Mouse (Mus musculus) CD4-positive, CD25-positive, alpha-beta regulatory T cell, adult 4 months (primary cell): ENCODE data around the gene Tssk4. TPM values are rescaled to one million over a fixed set of nuclear protein-coding genes. Genes with fewer than 3 reads are reported as not detected.

Experiments
- ATAC-seq: one replicate; pipeline ENCODE4 v1.8.0; 2017
- polyA plus RNA-seq, 2 experiments: library from polyadenylated mRNA; unstranded; fragments of 100-300 nt; shearing (Covaris generic); gene quantifications; one replicate each; pipeline ENCODE4 v1.2.1; 2017

The Tssk4 gene
- polyA plus RNA-seq = 1 to 10 TPM in 1 of 2 experiments, under 1 TPM in 1; 0.69 to 1.3 TPM

GRCm38 (mm10) chr14:55649884-55650283, at the start of gene Tssk4:
Gene Tssk4 (plus strand): TSS chr14:55650184.
- no peak for ATAC-seq

- no peak for ATAC-seq
Observed at GRCm38 (mm10) chr14:55603271-55603632, 46.7 kb upstream of the Tssk4 start, which contains the start of gene Irf9. Gene Irf9 (plus strand): TSS chr14:55603571.

- peak; percentile 96 for ATAC-seq
Observed at GRCm38 (mm10) chr14:55603633-55604576, 46.1 kb upstream of the Tssk4 start.

- ATAC-seq = no peak
Observed at GRCm38 (mm10) chr14:55604823-55605222, 45.2 kb upstream of the Tssk4 start.

- no peak for ATAC-seq
Observed at GRCm38 (mm10) chr14:55605743-55606459, 44.1 kb upstream of the Tssk4 start.

GRCm38 (mm10) chr14:55608339-55608738, 41.6 kb upstream of the Tssk4 start:
- no peak for ATAC-seq

- no peak for ATAC-seq
Observed at GRCm38 (mm10) chr14:55613346-55613745, 36.6 kb upstream of the Tssk4 start.

- ATAC-seq = no peak
Observed at GRCm38 (mm10) chr14:55614565-55615178, 35.3 kb upstream of the Tssk4 start.

GRCm38 (mm10) chr14:55615876-55616275, 34.1 kb upstream of the Tssk4 start:
- ATAC-seq = no peak

- ATAC-seq = no peak
Observed at GRCm38 (mm10) chr14:55616844-55617243, 33.1 kb upstream of the Tssk4 start.

GRCm38 (mm10) chr14:55617822-55618221, 32.2 kb upstream of the Tssk4 start, which contains the start of gene Rec8:
Gene Rec8 (plus strand): TSS chr14:55618037.
- ATAC-seq = peak; percentile 92

- ATAC-seq = peak; percentile 27
Observed at GRCm38 (mm10) chr14:55618486-55619195, 31.3 kb upstream of the Tssk4 start.

GRCm38 (mm10) chr14:55628077-55628827, 21.7 kb upstream of the Tssk4 start:
- no peak for ATAC-seq

- peak; percentile 80 for ATAC-seq
Observed at GRCm38 (mm10) chr14:55629312-55629711, 20.7 kb upstream of the Tssk4 start.

GRCm38 (mm10) chr14:55634874-55635522, 15.0 kb upstream of the Tssk4 start:
- peak; percentile 6 for ATAC-seq

- peak; percentile 99 for ATAC-seq
Observed at GRCm38 (mm10) chr14:55635523-55636007, 14.4 kb upstream of the Tssk4 start, which contains the start of gene Ipo4. Gene Ipo4 (minus strand): TSS chr14:55635957.

- ATAC-seq = no peak
Observed at GRCm38 (mm10) chr14:55637795-55638194, 12.2 kb upstream of the Tssk4 start, which contains the start of gene Gm49378. Gene Gm49378 (minus strand): TSS chr14:55637895.

GRCm38 (mm10) chr14:55640816-55641215, 9.2 kb upstream of the Tssk4 start:
- no peak for ATAC-seq

- ATAC-seq = no peak
Observed at GRCm38 (mm10) chr14:55641291-55641690, 8.7 kb upstream of the Tssk4 start.

GRCm38 (mm10) chr14:55642679-55643059, 7.3 kb upstream of the Tssk4 start:
- no peak for ATAC-seq
